Mouse (Mus musculus) ovary, adult 18-20 months (tissue): ENCODE measurements around the gene Ust.
A peak's percentile ranks its signal among the peaks of the same experiment; 100 is the strongest.

Source experiments
- DNase-seq: peaks from one replicate; pipeline ENCODE4 v3.0.0; 2022; ENCODE audit warnings: low spot score, mixed read lengths

Ust gene

GRCm38 (mm10) chr10:8427671-8428364 is 90.8 kb downstream of the Ust start:
- DNase-seq: peak; percentile 71

GRCm38 (mm10) chr10:8419496-8420009 is 99.1 kb downstream of the Ust start:
- no peak for DNase-seq

GRCm38 (mm10) chr10:8415474-8415873 is 103.2 kb downstream of the Ust start:
- no peak for DNase-seq

GRCm38 (mm10) chr10:8415036-8415435 is 103.6 kb downstream of the Ust start:
- DNase-seq: no peak

- no peak for DNase-seq
Measured at GRCm38 (mm10) chr10:8405141-8405540, 113.5 kb downstream of the Ust start.

- DNase-seq: no peak
Measured at GRCm38 (mm10) chr10:8392226-8392625, 126.4 kb downstream of the Ust start.

- no peak for DNase-seq
Measured at GRCm38 (mm10) chr10:8391264-8391748, 127.3 kb downstream of the Ust start.

- no peak for DNase-seq
Measured at GRCm38 (mm10) chr10:8388239-8388638, 130.4 kb downstream of the Ust start.

- DNase-seq: no peak
Measured at GRCm38 (mm10) chr10:8369894-8370500, 148.6 kb downstream of the Ust start.

GRCm38 (mm10) chr10:8365816-8366215 is 152.8 kb downstream of the Ust start:
- DNase-seq: no peak

GRCm38 (mm10) chr10:8364182-8364581 is 154.4 kb downstream of the Ust start:
- DNase-seq: no peak

GRCm38 (mm10) chr10:8363281-8363680 is 155.3 kb downstream of the Ust start:
- DNase-seq: no peak

GRCm38 (mm10) chr10:8358286-8359045 is 160.2 kb downstream of the Ust start:
- DNase-seq: no peak

- no peak for DNase-seq
Measured at GRCm38 (mm10) chr10:8353534-8353933, 165.1 kb downstream of the Ust start.

- DNase-seq: no peak
Measured at GRCm38 (mm10) chr10:8350626-8351025, 168.0 kb downstream of the Ust start.

- no peak for DNase-seq
Measured at GRCm38 (mm10) chr10:8347497-8347896, 171.1 kb downstream of the Ust start.

- DNase-seq: no peak
Measured at GRCm38 (mm10) chr10:8342556-8342955, 176.1 kb downstream of the Ust start.

GRCm38 (mm10) chr10:8339645-8340428 is 178.8 kb downstream of the Ust start:
- no peak for DNase-seq

- DNase-seq: no peak
Measured at GRCm38 (mm10) chr10:8336601-8337000, 182.0 kb downstream of the Ust start.

- no peak for DNase-seq
Measured at GRCm38 (mm10) chr10:8330958-8331357, 187.7 kb downstream of the Ust start.

- DNase-seq: no peak
Measured at GRCm38 (mm10) chr10:8330006-8330405, 188.6 kb downstream of the Ust start.

GRCm38 (mm10) chr10:8323304-8323765 is 195.3 kb downstream of the Ust start:
- peak; percentile 8 for DNase-seq
